Mouse (Mus musculus) ES-E14 (cell line): ENCODE data around the gene Slc22a4.

ENCODE experiments used
- CHD2 ChIP-seq: IDR thresholded peaks from 2 replicates; pipeline ENCODE4 v1.6.1; 2014; ENCODE audit warnings: mild to moderate bottlenecking, low read depth, low read length, inconsistent platforms
- HCFC1 ChIP-seq: IDR thresholded peaks from 2 replicates; pipeline ENCODE4 v1.6.1; 2012; ENCODE audit warnings: low read length, inconsistent platforms, borderline replicate concordance; ENCODE audit not compliant: insufficient read depth
- MAFK ChIP-seq: IDR thresholded peaks from 2 replicates; pipeline ENCODE4 v1.6.1; 2014; ENCODE audit warnings: mild to moderate bottlenecking, low read depth, low read length, inconsistent platforms; ENCODE audit not compliant: insufficient read depth
- ZC3H11A ChIP-seq: IDR thresholded peaks from 2 replicates; pipeline ENCODE4 v1.6.1; 2012; ENCODE audit warnings: low read depth, mild to moderate bottlenecking, inconsistent platforms, low read length, borderline replicate concordance
- ZNF384 ChIP-seq: IDR thresholded peaks from 2 replicates; pipeline ENCODE4 v1.6.1; 2012; ENCODE audit warnings: low read depth, low read length, inconsistent platforms

DNA sequence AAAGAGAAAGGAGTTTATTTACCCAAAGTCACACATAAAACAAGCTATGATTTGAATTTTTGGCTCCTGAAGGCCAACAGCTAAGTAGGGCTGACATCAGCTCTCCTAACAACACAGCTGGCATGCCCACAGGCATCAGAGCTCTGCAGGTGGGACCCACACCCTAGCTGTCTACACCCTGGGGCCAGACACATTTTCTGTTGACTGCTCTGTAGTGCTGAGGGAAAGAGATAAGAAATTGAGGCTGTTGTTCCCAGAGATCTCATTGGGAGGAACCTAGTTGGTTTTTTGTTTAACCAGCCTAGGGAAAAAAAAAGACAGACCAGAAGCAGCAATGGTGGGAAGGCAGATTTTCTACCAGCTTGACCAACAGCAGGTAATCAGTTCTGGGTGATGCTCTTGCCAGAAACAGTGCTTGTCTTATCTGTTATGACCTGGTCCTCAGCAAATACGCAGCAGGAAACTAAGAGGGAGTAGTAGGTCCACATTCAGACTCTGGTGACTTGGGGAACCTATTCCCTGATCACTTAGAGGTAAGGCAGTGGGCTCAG is 1.3 kb downstream of the Slc22a4 start:
- TF ChIP-seq ZNF384: no peak
- TF ChIP-seq MAFK: no peak
- no peak for TF ChIP-seq CHD2
- no peak for TF ChIP-seq HCFC1
- no peak for TF ChIP-seq ZC3H11A
